Mouse (Mus musculus): ENCODE measurements around the gene Rsu1. TPM values are rescaled to one million over a fixed set of nuclear protein-coding genes. Genes with fewer than 3 reads are reported as not detected.

The Rsu1 gene
- polyA plus RNA-seq, 1 experiment from 2014 or later: 61.6 TPM

DNA sequence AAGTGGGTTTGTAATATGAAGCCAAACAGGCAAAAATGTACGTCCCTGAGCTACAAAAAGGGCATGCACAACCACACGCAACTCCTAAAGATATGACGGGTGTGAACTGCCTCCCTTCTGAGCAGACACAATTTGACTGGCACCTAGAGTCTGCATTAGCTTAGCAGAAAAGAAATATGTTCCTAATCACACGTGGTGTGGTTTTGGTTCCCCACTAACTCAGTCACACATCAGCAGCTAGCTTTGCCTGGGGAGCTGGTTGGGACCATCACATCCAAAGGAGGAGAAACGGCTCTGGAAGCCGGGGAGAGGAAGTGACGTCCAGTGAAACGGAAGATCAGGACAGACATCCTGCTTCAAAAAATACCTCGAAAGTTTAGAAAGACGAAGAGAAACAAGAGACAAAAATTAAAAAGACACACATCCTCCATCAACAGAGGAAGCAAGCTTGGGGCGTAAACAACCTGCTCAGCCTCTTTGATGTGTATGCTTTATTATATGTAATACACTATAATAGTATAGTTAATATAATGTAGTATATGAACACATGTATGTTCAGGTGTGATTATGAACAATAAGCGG lies 37.9 kb downstream of the Rsu1 start:
- Histone ChIP-seq H3K4me3 (ENCODE audit: low read depth, low read length) (no peak overlapping the region), H3K4me2 (ENCODE audit: low read depth, low read length) (0 out of 2 replicates have a peak overlapping the region, but pooled peaks have one; percentile 20), H3K4me1 (ENCODE audit: control insufficient read depth, insufficient read depth, low read length) (peaks cover 5% of the 10 kb centered on the region; the same call in 1 of the 2 replicates), H3K9ac (replicated peaks; ENCODE audit: low read depth, low read length) (no peak overlapping the region), H3K27ac (ENCODE audit: low read depth, low read length) (no peak overlapping the region), H3K36me3 (ENCODE audit: control insufficient read depth, insufficient read depth, low read length) (no peaks in the 10 kb centered on the region), H3K27me3 (ENCODE audit: control insufficient read depth, insufficient read depth, low read length) (no peaks in the 10 kb centered on the region), H3K9me3 (ENCODE audit: control insufficient read depth, low read length) (no peaks in the 10 kb centered on the region)
- ATAC-seq (ENCODE audit: low read depth): no peak
- WGBS: 71% methylated on average over 12 of the region's 12 CpGs

DNA sequence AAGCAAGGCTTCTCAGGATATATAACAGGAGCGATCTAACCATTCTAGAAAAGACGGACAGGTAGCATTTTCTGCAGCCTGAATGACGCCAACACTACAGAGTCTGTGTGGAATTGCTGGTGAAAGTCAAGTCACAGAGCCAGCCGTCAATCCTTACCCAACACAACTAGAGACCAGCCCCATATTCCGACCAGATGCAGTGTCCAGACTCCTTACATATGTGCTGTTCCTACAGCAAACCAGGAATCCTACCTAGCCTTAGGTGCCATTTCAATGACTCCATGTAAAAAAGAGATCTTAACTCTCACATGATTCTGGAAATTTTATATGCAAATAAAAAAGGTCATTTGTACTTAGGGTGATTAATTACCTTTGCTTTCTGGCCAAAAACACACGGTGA lies 38.9 kb downstream of the Rsu1 start:
- ATAC-seq (ENCODE audit: low read depth): no peak
- Histone ChIP-seq H3K4me2 (ENCODE audit: low read depth, low read length) (no peak overlapping the region), H3K4me3 (ENCODE audit: low read depth, low read length) (no peak overlapping the region), H3K9me3 (ENCODE audit: control insufficient read depth, low read length) (no peaks in the 10 kb centered on the region), H3K27me3 (ENCODE audit: control insufficient read depth, insufficient read depth, low read length) (no peaks in the 10 kb centered on the region), H3K4me1 (ENCODE audit: control insufficient read depth, insufficient read depth, low read length) (peaks cover 5% of the 10 kb centered on the region; the same call in 1 of the 2 replicates), H3K27ac (ENCODE audit: low read depth, low read length) (no peak overlapping the region), H3K9ac (replicated peaks; ENCODE audit: low read depth, low read length) (no peak overlapping the region), H3K36me3 (ENCODE audit: control insufficient read depth, insufficient read depth, low read length) (no peaks in the 10 kb centered on the region)
- WGBS: 81% methylated on average over 6 of the region's 6 CpGs

GRCm38 (mm10) chr2:13229686-13230085 lies 41.5 kb downstream of the Rsu1 start:
- Histone ChIP-seq H3K4me1 (ENCODE audit: control insufficient read depth, insufficient read depth, low read length) (peaks cover 5% of the 10 kb centered on the region; the same call in 1 of the 2 replicates), H3K36me3 (ENCODE audit: control insufficient read depth, insufficient read depth, low read length) (no peaks in the 10 kb centered on the region), H3K27ac (ENCODE audit: low read depth, low read length) (no peak overlapping the region), H3K4me2 (ENCODE audit: low read depth, low read length) (no peak overlapping the region), H3K27me3 (ENCODE audit: control insufficient read depth, insufficient read depth, low read length) (no peaks in the 10 kb centered on the region), H3K9ac (replicated peaks; ENCODE audit: low read depth, low read length) (no peak overlapping the region), H3K4me3 (ENCODE audit: low read depth, low read length) (no peak overlapping the region), H3K9me3 (ENCODE audit: control insufficient read depth, low read length) (no peaks in the 10 kb centered on the region)
- no peak for ATAC-seq (ENCODE audit: low read depth)
- 90% methylated on average over 3 of the region's 3 CpGs for whole genome bisulfite sequencing

DNA sequence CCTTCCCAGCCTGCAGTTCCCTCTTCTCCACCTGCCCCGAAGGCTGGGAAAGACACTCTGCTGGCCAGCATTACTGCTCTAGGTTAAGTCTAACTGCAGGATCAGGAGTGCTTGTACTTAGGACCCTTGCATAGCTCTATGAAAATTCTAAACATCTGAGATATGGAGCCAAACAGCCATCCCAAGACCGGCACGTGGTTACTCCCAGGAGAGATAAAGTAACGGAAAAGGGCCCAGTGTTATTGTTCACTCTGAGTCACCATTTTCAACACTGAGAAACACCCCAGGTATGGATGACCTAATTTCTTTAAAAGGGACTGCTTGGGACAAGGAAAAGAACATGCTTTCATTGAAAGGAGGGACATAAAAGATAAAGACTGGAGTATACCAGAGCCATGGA lies 45.2 kb downstream of the Rsu1 start:
- H3K9ac ChIP-seq (replicated peaks; ENCODE audit: low read depth, low read length): no peak overlapping the region
- 85% methylated on average over 4 of the region's 4 CpGs for WGBS
- H3K27me3 ChIP-seq (ENCODE audit: control insufficient read depth, insufficient read depth, low read length): no peaks in the 10 kb centered on the region
- H3K9me3 ChIP-seq (ENCODE audit: control insufficient read depth, low read length): no peaks in the 10 kb centered on the region
- H3K27ac ChIP-seq (ENCODE audit: low read depth, low read length): no peak overlapping the region
- no peak for ATAC-seq (ENCODE audit: low read depth)
- no peak overlapping the region for H3K4me2 ChIP-seq (ENCODE audit: low read depth, low read length)
- no peak overlapping the region for H3K4me3 ChIP-seq (ENCODE audit: low read depth, low read length)
- no peaks in the 10 kb centered on the region for H3K4me1 ChIP-seq (ENCODE audit: control insufficient read depth, insufficient read depth, low read length)
- no peaks in the 10 kb centered on the region for H3K36me3 ChIP-seq (ENCODE audit: control insufficient read depth, insufficient read depth, low read length)

- H3K4me1 ChIP-seq (ENCODE audit: control insufficient read depth, insufficient read depth, low read length): no peaks in the 10 kb centered on the region
- no peak overlapping the region for H3K27ac ChIP-seq (ENCODE audit: low read depth, low read length)
- no peak overlapping the region for H3K4me2 ChIP-seq (ENCODE audit: low read depth, low read length)
- ATAC-seq (ENCODE audit: low read depth): no peak
- no peaks in the 10 kb centered on the region for H3K36me3 ChIP-seq (ENCODE audit: control insufficient read depth, insufficient read depth, low read length)
- WGBS: 94% methylated on average over 3 of the region's 3 CpGs
- H3K9me3 ChIP-seq (ENCODE audit: control insufficient read depth, low read length): no peaks in the 10 kb centered on the region
- no peak overlapping the region for H3K4me3 ChIP-seq (ENCODE audit: low read depth, low read length)
- H3K27me3 ChIP-seq (ENCODE audit: control insufficient read depth, insufficient read depth, low read length): no peaks in the 10 kb centered on the region
- no peak overlapping the region for H3K9ac ChIP-seq (replicated peaks; ENCODE audit: low read depth, low read length)
Measured at GRCm38 (mm10) chr2:13224546-13224945, 46.7 kb downstream of the Rsu1 start.

DNA sequence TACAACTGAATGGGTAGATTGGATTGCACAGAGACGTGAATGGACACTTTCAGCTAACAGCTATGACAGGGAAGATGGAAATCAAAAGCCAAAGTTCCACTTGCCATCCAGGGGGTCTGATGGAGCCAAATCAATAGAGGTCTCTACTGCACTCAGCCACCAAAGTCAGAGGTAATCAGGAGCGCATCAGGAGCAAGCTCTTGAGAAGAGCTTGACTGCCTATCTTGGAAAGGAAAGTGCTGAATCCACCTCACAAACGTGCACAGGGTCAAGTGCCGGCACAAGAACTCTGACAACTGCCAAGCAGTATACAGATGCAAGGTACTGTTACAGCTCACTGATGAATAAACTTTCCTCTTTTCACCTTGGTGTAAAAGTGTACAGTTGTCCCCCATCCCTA lies 47.8 kb downstream of the Rsu1 start:
- H3K9me3 ChIP-seq (ENCODE audit: control insufficient read depth, low read length): no peaks in the 10 kb centered on the region
- no peak overlapping the region for H3K27ac ChIP-seq (ENCODE audit: low read depth, low read length)
- H3K36me3 ChIP-seq (ENCODE audit: control insufficient read depth, insufficient read depth, low read length): no peaks in the 10 kb centered on the region
- no peaks in the 10 kb centered on the region for H3K4me1 ChIP-seq (ENCODE audit: control insufficient read depth, insufficient read depth, low read length)
- H3K9ac ChIP-seq (replicated peaks; ENCODE audit: low read depth, low read length): no peak overlapping the region
- 95% methylated on average over 4 of the region's 4 CpGs for WGBS
- no peak overlapping the region for H3K4me2 ChIP-seq (ENCODE audit: low read depth, low read length)
- no peak overlapping the region for H3K4me3 ChIP-seq (ENCODE audit: low read depth, low read length)
- H3K27me3 ChIP-seq (ENCODE audit: control insufficient read depth, insufficient read depth, low read length): no peaks in the 10 kb centered on the region
- no peak for ATAC-seq (ENCODE audit: low read depth)

DNA sequence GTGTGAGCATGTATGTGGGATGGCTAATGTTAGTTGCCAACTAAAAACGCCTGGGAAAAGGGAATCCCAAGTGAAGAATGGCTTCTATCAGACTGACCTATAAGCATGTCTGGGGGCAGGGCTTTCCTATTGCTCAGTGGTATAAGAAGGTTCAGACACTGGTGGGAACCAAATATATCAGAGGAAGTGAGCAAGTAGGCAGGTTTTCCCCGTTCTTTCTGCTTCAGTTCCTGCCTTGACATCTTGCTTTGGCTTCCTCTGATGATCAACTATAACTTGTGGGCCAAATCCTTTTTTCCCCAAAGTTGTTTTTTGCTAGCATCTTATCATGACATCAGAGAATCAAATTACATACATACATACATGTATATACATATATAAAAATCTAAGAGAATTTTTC lies 51.1 kb downstream of the Rsu1 start:
- WGBS: 84% methylated on average over 2 of the region's 2 CpGs

DNA sequence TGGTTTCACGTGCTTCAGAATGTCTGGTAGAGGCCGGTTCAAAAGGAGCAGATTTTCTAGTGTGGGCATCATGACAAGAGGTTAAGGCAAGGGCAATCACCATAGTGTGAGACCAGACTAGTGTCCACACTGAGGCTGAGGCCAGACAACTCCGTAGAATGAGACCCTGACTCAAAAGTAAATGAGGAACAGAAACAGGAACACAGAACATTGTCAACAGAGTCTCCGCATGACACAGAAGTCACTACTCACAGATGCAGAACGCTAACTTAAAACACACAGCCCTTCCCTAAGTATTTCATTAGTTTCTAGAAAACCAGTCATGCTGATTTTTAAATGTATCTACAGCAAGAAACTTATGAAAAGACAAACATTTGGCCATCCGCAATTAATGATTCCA lies 53.1 kb downstream of the Rsu1 start:
- Histone ChIP-seq H3K27me3 (ENCODE audit: control insufficient read depth, insufficient read depth, low read length) (no peaks in the 10 kb centered on the region), H3K4me3 (ENCODE audit: low read depth, low read length) (no peak overlapping the region), H3K4me2 (ENCODE audit: low read depth, low read length) (no peak overlapping the region), H3K27ac (ENCODE audit: low read depth, low read length) (no peak overlapping the region), H3K9ac (replicated peaks; ENCODE audit: low read depth, low read length) (no peak overlapping the region), H3K9me3 (ENCODE audit: control insufficient read depth, low read length) (no peaks in the 10 kb centered on the region), H3K36me3 (ENCODE audit: control insufficient read depth, insufficient read depth, low read length) (no peaks in the 10 kb centered on the region), H3K4me1 (ENCODE audit: control insufficient read depth, insufficient read depth, low read length) (no peaks in the 10 kb centered on the region)
- WGBS: 85% methylated on average over 6 of the region's 6 CpGs
- ATAC-seq (ENCODE audit: low read depth): no peak

More for the DNA sequence above, 51.1 kb downstream of the Rsu1 start:
- Histone ChIP-seq H3K4me2 (ENCODE audit: low read depth, low read length) (no peak overlapping the region), H3K4me3 (ENCODE audit: low read depth, low read length) (no peak overlapping the region), H3K27ac (ENCODE audit: low read depth, low read length) (no peak overlapping the region), H3K9ac (replicated peaks; ENCODE audit: low read depth, low read length) (no peak overlapping the region), H3K4me1 (ENCODE audit: control insufficient read depth, insufficient read depth, low read length) (no peaks in the 10 kb centered on the region), H3K36me3 (ENCODE audit: control insufficient read depth, insufficient read depth, low read length) (no peaks in the 10 kb centered on the region), H3K9me3 (ENCODE audit: control insufficient read depth, low read length) (no peaks in the 10 kb centered on the region), H3K27me3 (ENCODE audit: control insufficient read depth, insufficient read depth, low read length) (no peaks in the 10 kb centered on the region)
- ATAC-seq (ENCODE audit: low read depth): no peak

DNA sequence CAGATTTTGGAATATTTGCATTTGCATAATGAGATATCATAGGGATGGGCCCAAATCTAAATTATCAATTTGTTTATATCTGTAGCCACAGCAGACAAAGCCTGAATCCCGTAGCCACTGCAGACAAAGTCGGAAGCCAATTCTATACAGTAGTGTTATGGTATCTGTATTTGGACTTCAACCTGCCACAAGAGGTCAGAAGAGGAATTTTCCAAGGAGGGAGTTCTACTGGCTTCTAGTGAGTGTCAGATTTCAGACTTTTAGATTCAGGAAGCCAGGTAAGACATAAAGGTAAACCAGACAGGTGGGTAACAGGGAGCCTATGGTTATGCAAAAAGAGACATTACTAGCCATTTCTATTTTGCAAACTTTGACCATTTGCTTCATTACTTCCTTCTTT lies 64.4 kb downstream of the Rsu1 start:
- no peaks in the 10 kb centered on the region for H3K36me3 ChIP-seq (ENCODE audit: control insufficient read depth, insufficient read depth, low read length)
- no peak overlapping the region for H3K4me2 ChIP-seq (ENCODE audit: low read depth, low read length)
- H3K9me3 ChIP-seq (ENCODE audit: control insufficient read depth, low read length): no peaks in the 10 kb centered on the region
- no peak overlapping the region for H3K4me3 ChIP-seq (ENCODE audit: low read depth, low read length)
- H3K27me3 ChIP-seq (ENCODE audit: control insufficient read depth, insufficient read depth, low read length): 0 out of 2 replicates have a peak, but pooled peaks cover 4% of the 10 kb centered on the region
- H3K4me1 ChIP-seq (ENCODE audit: control insufficient read depth, insufficient read depth, low read length): no peaks in the 10 kb centered on the region
- WGBS: 96% methylated on average over 2 of the region's 2 CpGs
- no peak overlapping the region for H3K27ac ChIP-seq (ENCODE audit: low read depth, low read length)
- ATAC-seq (ENCODE audit: low read depth): no peak
- no peak overlapping the region for H3K9ac ChIP-seq (replicated peaks; ENCODE audit: low read depth, low read length)

Measured in neural tube, embryonic 14.5 days (tissue).